Mouse (Mus musculus) bone marrow, adult 2 months (tissue): Measurements from ENCODE around the gene Clns1a. TPM values are rescaled to one million over a fixed set of nuclear protein-coding genes. Genes with fewer than 3 reads are reported as not detected.

ENCODE experiments used
- H3K27ac ChIP-seq: fragments of 200-500 bp; 2 replicates; pipeline ENCODE4 v1.5.1; 2012; ENCODE audit warnings: low read depth, mild to moderate bottlenecking, control low read depth, inconsistent platforms, low read length; ENCODE audit not compliant: control insufficient read depth, poor library complexity, insufficient read depth
- H3K4me1 ChIP-seq: fragments of 200-500 bp; 2 replicates; pipeline ENCODE4 v1.6.1; 2011; ENCODE audit warnings: low read length; ENCODE audit not compliant: control insufficient read depth, insufficient read depth
- H3K4me3 ChIP-seq: fragments of 200-500 bp; replicated peaks from 2 replicates; pipeline ENCODE3; 2011; ENCODE audit warnings: mild to moderate bottlenecking, low read depth, low read length, control low read depth; ENCODE audit not compliant: control insufficient read depth
- CTCF ChIP-seq: fragments of 200-500 bp; IDR thresholded peaks from 2 replicates; pipeline ENCODE4 v1.5.1; 2011; ENCODE audit warnings: low read length, control low read depth; ENCODE audit not compliant: control insufficient read depth, insufficient read depth
- POLR2A ChIP-seq: fragments of 200-500 bp; IDR thresholded peaks from 2 replicates; pipeline ENCODE4 v1.6.1; 2011; ENCODE audit warnings: low read depth, mild to moderate bottlenecking, control low read depth, low read length, borderline replicate concordance; ENCODE audit not compliant: control insufficient read depth
- WGBS: fragments of 180-500 bp; shearing (Covaris S2); methylation state at CpG from one replicate; pipeline ENCODE4 v1.1.7; 2018; 5-methylcytosine and 5-hydroxymethylcytosine counted together
- polyA plus RNA-seq: library from polyadenylated mRNA; stranded (reverse); fragments of >200 nt; gene quantifications from 2 replicates; pipeline ENCODE4 v1.2.4, GENCODE M21; 2011; ENCODE audit warnings: low replicate concordance; ENCODE audit not compliant: missing spikeins, insufficient read depth, insufficient read length

Gene Clns1a
- polyA plus RNA-seq, 1 experiment: 36.1 TPM

- Histone ChIP-seq H3K4me3 (peak overlapping the region; percentile 49), H3K27ac (no peak overlapping the region), H3K4me1 (peaks cover 2% of the 10 kb centered on the region; the same call in 1 of the 2 replicates)
- WGBS: 45% methylated on average over 19 of the region's 19 CpGs
- TF ChIP-seq POLR2A: no peak
- no peak for TF ChIP-seq CTCF
Measured at GRCm38 (mm10) chr7:97696133-97696505, 315 bp upstream of the Clns1a start.

GRCm38 (mm10) chr7:97700173-97700572, 3.7 kb downstream of the Clns1a start:
- Histone ChIP-seq H3K4me3 (no peak overlapping the region), H3K4me1 (peaks cover 2% of the 10 kb centered on the region; the same call in 1 of the 2 replicates), H3K27ac (no peak overlapping the region)
- 81% methylated on average over 4 of the region's 4 CpGs for WGBS
- TF ChIP-seq CTCF (no peak), POLR2A (no peak)

GRCm38 (mm10) chr7:97701106-97701505, 4.7 kb downstream of the Clns1a start:
- TF ChIP-seq POLR2A (no peak), CTCF (no peak)
- H3K4me1 ChIP-seq: no peaks in the 10 kb centered on the region; the same call in 1 of the 2 replicates
- 80% methylated on average over 6 of the region's 6 CpGs for WGBS

GRCm38 (mm10) chr7:97707123-97707522, 10.7 kb downstream of the Clns1a start:
- TF ChIP-seq POLR2A (no peak), CTCF (no peak)
- WGBS: 82% methylated on average over 4 of the region's 4 CpGs
- no peak overlapping the region for H3K27ac ChIP-seq
- H3K4me3 ChIP-seq: no peak overlapping the region
- no peaks in the 10 kb centered on the region; the same call in 1 of the 2 replicates for H3K4me1 ChIP-seq

More at GRCm38 (mm10) chr7:97701106-97701505, 4.7 kb downstream of the Clns1a start:
- Histone ChIP-seq H3K4me3 (no peak overlapping the region), H3K27ac (no peak overlapping the region)

GRCm38 (mm10) chr7:97707809-97708208, 11.4 kb downstream of the Clns1a start:
- H3K27ac ChIP-seq: no peak overlapping the region
- no peak overlapping the region for H3K4me3 ChIP-seq
- TF ChIP-seq CTCF (no peak), POLR2A (no peak)
- H3K4me1 ChIP-seq: no peaks in the 10 kb centered on the region
- WGBS: 82% methylated on average over 5 of the region's 5 CpGs

GRCm38 (mm10) chr7:97709204-97709603, 12.8 kb downstream of the Clns1a start:
- Histone ChIP-seq H3K4me3 (no peak overlapping the region), H3K27ac (no peak overlapping the region), H3K4me1 (no peaks in the 10 kb centered on the region)
- WGBS: 48% methylated on average over 3 of the region's 3 CpGs
- TF ChIP-seq CTCF (no peak), POLR2A (no peak)

GRCm38 (mm10) chr7:97714651-97715050, 18.2 kb downstream of the Clns1a start:
- WGBS: 93% methylated on average over 5 of the region's 5 CpGs
- no peak for TF ChIP-seq POLR2A
- no peak for TF ChIP-seq CTCF
- Histone ChIP-seq H3K27ac (no peak overlapping the region), H3K4me3 (no peak overlapping the region), H3K4me1 (no peaks in the 10 kb centered on the region)

- H3K4me3 ChIP-seq: no peak overlapping the region
- TF ChIP-seq POLR2A: no peak
- 85% methylated on average over 1 of the region's 1 CpGs for WGBS
- no peaks in the 10 kb centered on the region for H3K4me1 ChIP-seq
- H3K27ac ChIP-seq: no peak overlapping the region
Measured at GRCm38 (mm10) chr7:97717326-97717725, 20.9 kb downstream of the Clns1a start.

- H3K4me1 ChIP-seq: no peaks in the 10 kb centered on the region
- 86% methylated on average over 5 of the region's 5 CpGs for WGBS
- TF ChIP-seq POLR2A (no peak), CTCF (no peak)
- no peak overlapping the region for H3K4me3 ChIP-seq
- H3K27ac ChIP-seq: no peak overlapping the region
Measured at GRCm38 (mm10) chr7:97719078-97719477, 22.6 kb downstream of the Clns1a start.

GRCm38 (mm10) chr7:97720109-97720508, 23.7 kb downstream of the Clns1a start:
- 80% methylated on average over 5 of the region's 5 CpGs for WGBS
- no peak for TF ChIP-seq CTCF
- TF ChIP-seq POLR2A: no peak
- H3K4me1 ChIP-seq: no peaks in the 10 kb centered on the region
- H3K27ac ChIP-seq: no peak overlapping the region
- no peak overlapping the region for H3K4me3 ChIP-seq
